Mouse (Mus musculus): ENCODE measurements around the gene Gm13285.
"Not testable (repeated sequence)": the region's sequence is repeated elsewhere in the genome, so short reads cannot be mapped to it uniquely, and the experiment has no call there.

Gene Gm13285

DNA sequence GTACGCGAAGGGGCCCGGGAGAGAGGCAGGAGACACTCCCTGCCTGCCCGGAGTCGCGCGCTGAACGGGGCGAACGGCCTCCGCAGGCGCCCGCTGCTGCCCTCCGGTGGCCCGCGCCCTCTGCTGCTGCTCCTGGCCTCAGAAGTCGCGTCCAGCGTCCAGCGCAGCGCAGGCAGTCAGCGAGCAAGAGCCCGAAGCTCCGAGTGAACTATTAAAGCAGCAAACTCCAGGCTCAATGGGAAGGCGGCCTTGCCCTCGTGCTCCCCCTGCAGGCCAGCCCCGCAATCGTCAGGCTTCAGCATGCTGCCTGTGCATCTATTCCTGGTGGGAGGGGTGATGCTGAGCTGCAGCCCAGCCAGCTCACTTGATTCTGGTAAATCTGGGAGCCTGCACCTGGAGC is 2.4 kb upstream of the Gm13285 start, which contains the start of gene Gm13279:
Gene Gm13279 (plus strand): TSS at position 301 of the 400 bp plus-strand sequence.
- DNase-seq: not testable (repeated sequence)

DNA sequence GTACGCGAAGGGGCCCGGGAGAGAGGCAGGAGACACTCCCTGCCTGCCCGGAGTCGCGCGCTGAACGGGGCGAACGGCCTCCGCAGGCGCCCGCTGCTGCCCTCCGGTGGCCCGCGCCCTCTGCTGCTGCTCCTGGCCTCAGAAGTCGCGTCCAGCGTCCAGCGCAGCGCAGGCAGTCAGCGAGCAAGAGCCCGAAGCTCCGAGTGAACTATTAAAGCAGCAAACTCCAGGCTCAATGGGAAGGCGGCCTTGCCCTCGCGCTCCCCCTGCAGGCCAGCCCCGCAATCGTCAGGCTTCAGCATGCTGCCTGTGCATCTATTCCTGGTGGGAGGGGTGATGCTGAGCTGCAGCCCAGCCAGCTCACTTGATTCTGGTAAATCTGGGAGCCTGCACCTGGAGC is 3.5 kb downstream of the Gm13285 start, which contains the start of gene Gm13287:
Gene Gm13287 (plus strand): TSS at position 301 of the 400 bp plus-strand sequence.
- not testable (repeated sequence) for DNase-seq

DNA sequence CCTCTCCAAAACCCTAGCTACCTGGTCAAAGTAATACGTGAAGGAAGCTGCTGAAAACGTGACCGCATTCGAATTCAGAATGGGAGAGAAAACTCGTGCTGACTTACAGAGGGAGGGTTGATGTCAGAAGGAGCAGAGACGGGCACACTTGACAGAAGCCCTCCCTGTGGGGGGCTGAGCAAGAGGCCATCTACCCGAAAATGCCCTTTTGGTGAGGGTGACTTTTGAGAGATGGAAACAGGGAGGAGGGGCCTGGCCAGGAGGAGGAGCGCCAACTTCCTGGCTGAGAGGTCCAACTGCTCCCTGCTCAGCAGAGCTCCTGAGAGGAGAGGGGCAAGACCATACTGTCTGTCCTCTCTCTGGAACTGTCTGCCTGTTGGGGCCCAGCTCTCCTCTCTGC is 5.8 kb downstream of the Gm13285 start, which contains the start of gene Gm13288:
Gene Gm13288 (plus strand): TSS at position 301 of the 400 bp plus-strand sequence.
- DNase-seq: not testable (repeated sequence)

DNA sequence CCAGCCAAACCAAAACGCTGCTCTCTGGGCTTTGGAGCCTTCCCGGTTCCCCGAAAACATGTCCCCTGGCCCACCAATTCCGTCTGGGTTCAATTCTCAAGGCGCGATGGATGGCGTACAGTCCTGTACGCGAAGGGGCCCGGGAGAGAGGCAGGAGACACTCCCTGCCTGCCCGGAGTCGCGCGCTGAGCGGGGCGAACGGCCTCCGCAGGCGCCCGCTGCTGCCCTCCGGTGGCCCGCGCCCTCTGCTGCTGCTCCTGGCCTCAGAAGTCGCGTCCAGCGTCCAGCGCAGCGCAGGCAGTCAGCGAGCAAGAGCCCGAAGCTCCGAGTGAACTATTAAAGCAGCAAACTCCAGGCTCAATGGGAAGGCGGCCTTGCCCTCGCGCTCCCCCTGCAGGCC is 6.3 kb downstream of the Gm13285 start:
- DNase-seq: peak; percentile 22 to 40

DNA sequence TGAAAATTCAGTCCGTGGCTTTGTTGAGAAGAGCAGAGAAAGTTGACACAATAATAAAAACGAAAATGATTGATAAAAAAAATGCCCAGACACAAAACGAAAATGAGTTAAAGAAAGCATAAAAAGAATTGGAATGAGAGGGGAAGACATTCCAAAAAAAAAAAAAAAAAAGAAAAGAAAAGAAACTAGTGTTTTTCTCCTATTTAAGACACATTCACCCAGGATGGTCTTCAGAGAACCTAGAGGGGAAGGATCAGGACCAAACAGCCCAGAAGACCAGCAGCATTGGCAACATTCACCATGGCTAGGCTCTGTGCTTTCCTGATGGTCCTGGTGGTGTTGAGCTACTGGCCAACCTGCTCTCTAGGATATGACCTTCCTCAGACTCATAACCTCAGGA is 16.5 kb downstream of the Gm13285 start, which contains the start of gene Ifna7:
Gene Ifna7 (plus strand): TSS at position 301 of the 400 bp plus-strand sequence.
- no peak for DNase-seq

DNA sequence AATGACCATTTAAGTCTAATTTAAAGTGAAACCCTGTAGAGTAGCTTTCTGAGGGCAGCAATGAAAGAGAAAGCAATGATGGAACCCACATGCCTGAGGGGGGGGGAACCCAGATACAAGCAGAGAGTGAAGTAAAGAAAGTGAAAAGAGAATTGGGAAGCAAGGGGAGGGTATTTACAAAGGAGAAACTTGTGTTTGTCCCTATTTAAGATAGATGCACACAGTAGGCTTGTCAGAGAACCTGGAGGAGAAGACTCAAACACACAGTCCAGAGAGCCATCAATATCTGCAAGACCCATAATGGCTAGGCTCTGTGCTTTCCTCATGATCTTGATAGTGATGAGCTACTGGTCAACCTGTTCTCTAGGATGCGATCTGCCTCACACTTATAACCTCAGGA is 20.2 kb downstream of the Gm13285 start, which contains the start of gene Ifna11:
Gene Ifna11 (plus strand): TSS at position 301 of the 400 bp plus-strand sequence.
- no peak for DNase-seq

DNA sequence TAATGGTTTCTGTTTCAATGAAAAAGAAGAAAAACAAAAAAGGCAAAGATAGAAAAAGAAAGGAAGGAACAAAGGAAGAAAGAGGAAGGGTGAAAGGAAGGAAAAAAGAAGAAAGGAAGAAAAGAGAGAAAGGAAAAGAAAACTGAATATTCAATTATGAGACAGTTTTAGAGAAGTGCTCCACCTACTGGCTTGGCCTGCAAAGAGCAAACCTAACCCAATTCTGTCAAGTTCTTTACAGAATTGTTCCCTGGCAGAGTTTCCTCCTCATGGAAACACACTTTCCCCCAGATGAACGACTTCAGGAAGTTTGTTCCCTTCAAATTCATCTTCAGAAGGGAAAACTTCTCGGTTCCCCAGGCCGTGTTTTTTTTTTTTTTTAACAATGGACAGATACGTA is 23.5 kb downstream of the Gm13285 start:
- DNase-seq: no peak

DNA sequence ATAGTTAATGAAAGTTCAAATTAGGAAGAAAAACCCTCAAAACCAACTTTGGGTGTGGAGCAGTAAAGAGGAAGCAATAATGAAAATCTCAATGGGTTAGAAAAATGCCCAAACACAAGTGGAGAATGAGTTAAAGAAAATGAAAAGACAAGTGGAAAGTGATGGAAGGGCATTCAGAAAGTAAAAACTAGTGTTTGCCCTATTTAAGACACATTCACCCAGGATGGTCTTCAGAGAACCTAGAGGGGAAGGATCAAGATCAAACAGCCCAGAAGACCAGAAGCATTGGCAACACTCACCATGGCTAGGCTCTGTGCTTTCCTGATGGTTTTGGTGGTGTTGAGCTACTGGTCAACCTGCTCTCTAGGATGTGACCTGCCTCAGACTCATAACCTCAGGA is 27.7 kb downstream of the Gm13285 start, which contains the start of gene Ifna6:
Gene Ifna6 (plus strand): TSS at position 301 of the 400 bp plus-strand sequence.
- DNase-seq: not testable (repeated sequence)

DNA sequence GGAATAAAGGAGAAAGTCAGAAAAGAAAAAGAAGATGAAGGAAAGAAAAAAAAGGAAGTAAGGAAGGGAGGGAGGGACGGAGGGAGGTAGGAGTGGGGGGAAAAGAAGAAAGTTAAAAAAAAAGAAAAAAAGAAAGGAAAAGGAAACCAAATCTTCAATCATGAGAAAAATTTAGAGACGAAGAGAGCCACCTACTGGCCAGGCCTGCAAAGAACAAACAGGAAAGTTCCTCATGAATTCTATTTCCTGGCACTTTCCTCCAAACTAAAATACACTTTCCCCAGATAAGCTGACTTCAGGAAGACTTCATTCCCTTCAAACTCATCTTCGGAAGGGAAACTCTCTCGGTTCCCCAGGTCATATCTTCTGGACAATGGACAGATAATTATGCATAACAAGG is 31.1 kb downstream of the Gm13285 start:
- DNase-seq: no peak

DNA sequence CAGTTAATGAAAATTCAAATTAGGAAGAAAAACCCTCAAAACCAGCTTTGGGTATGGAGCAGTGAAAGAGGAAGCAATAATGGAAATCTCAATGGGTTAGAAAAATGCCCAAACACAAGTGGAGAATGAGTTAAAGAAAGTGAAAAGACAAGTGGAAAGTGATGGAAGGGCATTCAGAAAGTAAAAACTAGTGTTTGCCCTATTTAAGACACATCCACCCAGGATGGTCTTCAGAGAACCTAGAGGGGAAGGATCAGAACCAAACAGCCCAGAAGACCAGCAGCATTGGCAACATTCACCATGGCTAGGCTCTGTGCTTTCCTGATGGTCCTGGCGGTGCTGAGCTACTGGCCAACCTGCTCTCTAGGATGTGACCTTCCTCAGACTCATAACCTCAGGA is 35.8 kb downstream of the Gm13285 start, which contains the start of gene Ifna5:
Gene Ifna5 (plus strand): TSS at position 301 of the 400 bp plus-strand sequence.
- DNase-seq: not testable (repeated sequence)

DNA sequence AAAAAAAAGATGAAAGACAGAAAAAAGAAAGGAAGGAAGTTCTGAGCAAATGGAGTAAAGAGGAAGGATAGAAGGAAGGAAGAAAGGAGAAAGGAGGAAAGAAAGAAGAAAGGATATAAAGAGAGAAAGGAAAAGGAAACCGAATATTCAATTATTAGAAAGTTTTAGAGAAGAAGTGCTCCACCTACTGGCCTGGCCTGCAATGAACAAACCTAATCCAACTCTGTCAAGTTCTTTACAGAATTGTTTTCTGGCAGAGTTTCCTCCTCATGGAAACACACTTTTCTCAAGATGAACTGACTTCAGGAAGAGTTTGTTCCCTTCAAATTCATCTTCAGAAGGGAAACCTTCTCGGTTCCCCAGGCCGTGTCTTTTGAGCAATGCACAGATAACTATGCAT is 39.4 kb downstream of the Gm13285 start:
- no peak for DNase-seq

DNA sequence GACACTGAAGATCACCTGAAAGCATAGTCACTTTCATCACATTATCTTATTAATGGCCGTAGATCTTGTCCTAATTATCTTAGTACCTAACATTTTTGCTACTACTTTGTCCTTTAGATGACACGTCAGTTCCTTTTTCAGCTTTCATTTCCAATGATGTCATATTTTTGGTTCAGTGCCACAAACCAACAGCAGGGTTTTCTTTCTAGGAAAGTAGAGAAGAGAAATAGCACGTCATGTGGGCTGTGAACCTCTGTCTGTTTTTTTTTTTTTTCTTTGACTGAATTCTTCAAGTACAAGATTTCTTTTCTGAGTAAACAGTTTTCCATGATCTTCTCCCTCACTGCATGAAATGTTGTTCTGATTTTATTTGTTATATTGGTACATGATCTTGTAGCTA is 40.6 kb downstream of the Gm13285 start:
- DNase-seq: no peak

DNA sequence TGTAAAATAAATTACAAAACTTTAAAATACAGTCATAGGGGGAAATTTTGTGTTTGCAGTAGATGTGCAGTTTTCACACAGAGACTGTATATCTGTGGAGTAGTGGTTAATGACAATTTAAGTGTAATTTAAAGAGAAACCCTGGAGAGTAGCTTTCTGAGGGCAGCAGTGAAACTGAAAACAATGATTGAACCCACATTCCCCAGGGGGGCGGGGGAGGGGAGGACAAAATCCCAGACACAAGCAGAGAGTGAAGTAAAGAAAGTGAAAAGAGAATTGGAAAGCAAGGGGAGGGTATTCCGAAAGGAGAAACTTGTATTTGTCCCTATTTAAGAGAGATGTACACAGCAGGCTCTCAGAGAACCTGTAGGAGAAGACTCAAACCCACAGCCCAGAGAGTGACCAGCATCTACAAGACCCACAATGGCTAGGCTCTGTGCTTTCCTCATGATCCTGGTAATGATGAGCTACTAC is 42.0 kb downstream of the Gm13285 start, which contains the start of gene Ifna4:
Gene Ifna4 (plus strand): TSS at position 424 of the 474 bp plus-strand sequence.
- DNase-seq: no peak

DNA sequence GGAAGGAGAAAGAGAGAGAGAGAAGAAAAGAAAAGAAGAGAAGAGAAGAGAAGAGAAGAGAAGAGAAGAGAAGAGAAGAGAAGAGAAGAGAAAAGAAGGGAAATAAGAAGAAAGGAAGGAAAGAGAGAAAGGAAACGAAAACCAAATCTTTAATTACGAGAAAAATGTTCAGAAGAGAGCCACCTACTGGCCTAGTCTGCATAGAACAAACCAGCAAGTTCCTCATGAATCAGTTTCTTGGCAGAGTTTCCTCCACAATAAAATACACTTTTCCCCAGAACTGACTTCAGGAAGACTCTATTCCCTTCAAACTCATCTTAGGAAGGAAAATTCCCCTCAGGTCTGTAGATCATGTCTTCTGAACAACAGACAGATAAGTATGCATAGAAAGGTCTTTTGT is 45.9 kb downstream of the Gm13285 start:
- no peak for DNase-seq

DNA sequence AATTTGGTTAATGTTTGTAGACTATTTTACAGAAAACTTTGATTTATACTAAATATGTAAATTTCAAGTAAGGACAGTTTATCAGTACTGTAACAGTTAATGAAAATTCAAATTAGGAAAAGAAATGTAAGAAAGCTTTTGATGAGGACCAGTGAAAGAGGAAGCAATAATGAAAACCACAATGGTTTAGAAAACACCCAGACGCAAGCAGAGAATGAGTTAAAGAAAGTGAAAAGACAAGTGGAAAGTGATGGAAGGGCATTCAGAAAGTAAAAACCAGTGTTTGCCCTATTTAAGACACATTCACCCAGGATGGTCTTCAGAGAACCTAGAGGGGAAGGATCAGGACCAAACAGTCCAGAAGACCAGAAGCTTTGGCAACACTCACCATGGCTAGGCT is 50.2 kb downstream of the Gm13285 start, which contains the start of gene Ifna1:
Gene Ifna1 (plus strand): TSS at position 390 of the 400 bp plus-strand sequence.
- DNase-seq: no peak

Data from lung, adult 18-20 months (tissue).